Mouse (Mus musculus) layer of hippocampus, adult 6 months (tissue): Measurements from ENCODE around the gene Tspan17. TPM values are rescaled to one million over a fixed set of nuclear protein-coding genes. Genes with fewer than 3 reads are reported as not detected.

Source experiments
- long read RNA-seq, 2 experiments: library from polyadenylated mRNA; unstranded; transcript quantifications; one replicate each; pipeline ENCODE4 v2.0.0; 2019 to 2020
- polyA plus RNA-seq: library from polyadenylated mRNA; unstranded; fragments of <200 nt; fragmentation: Nextera tagmentation; gene quantifications from 2 replicates; pipeline ENCODE4 v1.2.3, GENCODE M21; 2021

Gene Tspan17
- polyA plus RNA-seq = 121 and 122 TPM in 2 replicates
- long read RNA-seq, experiment 1, transcript Tspan17-201 (8 exons, 1,585 nt) = major isoform, 44 of 126 reads
- long read RNA-seq, experiment 1, partial matches to known transcripts = 5 of 126 reads
- long read RNA-seq, experiment 1, other reads (novel, unspliced or antisense) = 74 of 126 reads
- long read RNA-seq, experiment 2, transcript Tspan17-201 (8 exons, 1,585 nt) = major isoform, 143 of 234 reads
- long read RNA-seq, experiment 2, partial matches to known transcripts = 6 of 234 reads
- long read RNA-seq, experiment 2, other reads (novel, unspliced or antisense) = 83 of 234 reads

GRCm38 (mm10) chr13:54788740-54789560 is at the start of gene Tspan17:
TSS of gene Tspan17 (plus strand) at chr13:54789377.

GRCm38 (mm10) chr13:54749864-54750411 is 39.2 kb upstream of the Tspan17 start, which contains the start of gene Gprin1:
TSS of gene Gprin1 (minus strand) at chr13:54749874.

GRCm38 (mm10) chr13:54766192-54766768 is 22.9 kb upstream of the Tspan17 start, which contains the start of gene Sncb:
TSS of gene Sncb (minus strand) at chr13:54766595.

GRCm38 (mm10) chr13:54783698-54784097 is 5.5 kb upstream of the Tspan17 start, which contains the start of gene Eif4e1b:
TSS of gene Eif4e1b (plus strand) at chr13:54783998.

Other genes starting within 250 kb of the Tspan17 start
- gene 4833439L19Rik, start 223.9 kb upstream of the Tspan17 start, polyA plus RNA-seq = 191 and 227 TPM in 2 replicates
- gene Arl10, start 214.4 kb upstream of the Tspan17 start, polyA plus RNA-seq = 44.6 and 50.0 TPM in 2 replicates
- 28.3 and 31.3 TPM in 2 replicates for gene Nop16, start 199.3 kb upstream of the Tspan17 start, polyA plus RNA-seq
- gene Higd2a, start 199.2 kb upstream of the Tspan17 start, polyA plus RNA-seq = 514 and 522 TPM in 2 replicates
- 270 and 276 TPM in 2 replicates for gene Cltb, start 178.0 kb upstream of the Tspan17 start, polyA plus RNA-seq
- gene Faf2, start 167.6 kb upstream of the Tspan17 start, polyA plus RNA-seq = 44.0 and 57.8 TPM in 2 replicates
- 99.6 and 131 TPM in 2 replicates for gene Rnf44, start 95.5 kb upstream of the Tspan17 start, polyA plus RNA-seq
- gene Cdhr2, start 87.9 kb upstream of the Tspan17 start, polyA plus RNA-seq = 0.13 and 0.20 TPM in 2 replicates
- gene Gprin1, start 39.5 kb upstream of the Tspan17 start, polyA plus RNA-seq = 13.2 and 13.9 TPM in 2 replicates
- 45.5 and 70.1 TPM in 2 replicates for gene Sncb, start 22.8 kb upstream of the Tspan17 start, polyA plus RNA-seq
- gene Eif4e1b, start 5.4 kb upstream of the Tspan17 start, polyA plus RNA-seq = not detected in 2 replicates
- gene Unc5a, start 160.0 kb downstream of the Tspan17 start, polyA plus RNA-seq = 24.8 and 32.8 TPM in 2 replicates
- 0.63 and 0.98 TPM in 2 replicates for gene Hk3, start 232.0 kb downstream of the Tspan17 start, polyA plus RNA-seq